Mouse (Mus musculus) cortical plate, adult 2 months (tissue): ENCODE measurements around the gene Mpv17l.

Source experiments
- CTCF ChIP-seq: fragments of 200-500 bp; IDR thresholded peaks from 2 replicates; pipeline ENCODE4 v1.5.1; 2011; ENCODE audit warnings: mild to moderate bottlenecking, control low read depth, low read length; ENCODE audit not compliant: insufficient read depth; ENCODE audit errors: extremely low read depth
- POLR2A ChIP-seq: fragments of 200-500 bp; IDR thresholded peaks from 2 replicates; pipeline ENCODE4 v1.6.1; 2011; ENCODE audit warnings: mild to moderate bottlenecking, low read length, control low read depth; ENCODE audit not compliant: insufficient read depth; ENCODE audit errors: extremely low read depth

- TF ChIP-seq POLR2A (no peak), CTCF (no peak)
Observed at GRCm38 (mm10) chr16:13944752-13945151, 41.8 kb downstream of the Mpv17l start.
